Mouse (Mus musculus) forebrain, embryonic 14.5 days (tissue): Measurements from ENCODE around the gene Rptor. TPM values are rescaled to one million over a fixed set of nuclear protein-coding genes. Genes with fewer than 3 reads are reported as not detected.
A peak's percentile ranks its signal among the peaks of the same experiment; 100 is the strongest.

Source experiments
- ATAC-seq: fragments of 200-750 bp; cut with Nextera tagmentation; 2 replicates; pipeline ENCODE4 v1.8.0; 2017; ENCODE audit warnings: mild to moderate bottlenecking, moderate library complexity
- DNase-seq: peaks from one replicate; pipeline ENCODE4 v3.0.0-alpha.2; 2015; ENCODE audit warnings: low spot score
- H3K27ac ChIP-seq: fragments of 300-500 bp; sonication (generic); 2 replicates; pipeline ENCODE4 v1.5.1; 2014; ENCODE audit warnings: low read depth, mild to moderate bottlenecking, control low read depth, low read length, moderate library complexity
- H3K27me3 ChIP-seq: fragments of 300-500 bp; sonication (generic); replicated peaks from 2 replicates; pipeline ENCODE4 v1.6.1; 2014; ENCODE audit warnings: low read length, control low read depth, mixed read lengths; ENCODE audit not compliant: control insufficient read depth, insufficient read depth
- H3K36me3 ChIP-seq: fragments of 300-500 bp; sonication (generic); 2 replicates; pipeline ENCODE4 v1.6.1; 2014; ENCODE audit warnings: low read length, control low read depth; ENCODE audit not compliant: control insufficient read depth, insufficient read depth
- H3K4me1 ChIP-seq: fragments of 300-500 bp; sonication (generic); 2 replicates; pipeline ENCODE4 v1.6.1; 2014; ENCODE audit warnings: antibody characterized with exemption, low read length, control low read depth; ENCODE audit not compliant: control insufficient read depth, insufficient read depth
- H3K4me2 ChIP-seq: fragments of 300-500 bp; sonication (generic); 2 replicates; pipeline ENCODE4 v1.6.1; 2014; ENCODE audit warnings: mild to moderate bottlenecking, control low read depth, low read length
- H3K4me3 ChIP-seq: fragments of 300-500 bp; sonication (generic); 2 replicates; pipeline ENCODE4 v1.5.1; 2014; ENCODE audit warnings: low read depth, low read length, control low read depth
- H3K9ac ChIP-seq: fragments of 300-500 bp; sonication (generic); 2 replicates; pipeline ENCODE4 v1.6.1; 2014; ENCODE audit warnings: mild to moderate bottlenecking, low read length, control low read depth, moderate library complexity
- H3K9me3 ChIP-seq: fragments of 300-500 bp; sonication (generic); replicated peaks from 2 replicates; pipeline ENCODE4 v1.6.1; 2016; ENCODE audit warnings: low read length, control low read depth, mixed read lengths; ENCODE audit not compliant: control insufficient read depth
- WGBS: fragments of 180-500 bp; shearing (Covaris S2); extraction: QIAGEN DNeasy Blood & Tissue Kit; methylation state at CpG from one replicate; pipeline ENCODE4 v1.1.7; 2014; 5-methylcytosine and 5-hydroxymethylcytosine counted together
- polyA plus RNA-seq: library from polyadenylated mRNA; unstranded; fragments of >200 nt; fragmentation: Nextera tagmentation; extraction: Ambion mirVana; gene quantifications from 2 replicates; pipeline ENCODE4 v1.2.1, GENCODE M21; 2014

Gene Rptor
- polyA plus RNA-seq, 1 experiment from 2014 or later = 7.0 TPM

- Histone ChIP-seq H3K4me3 (no peak overlapping the region), H3K4me2 (no peak overlapping the region), H3K27ac (no peak overlapping the region), H3K27me3 (no peaks in the 10 kb centered on the region), H3K36me3 (no peaks in the 10 kb centered on the region), H3K9me3 (no peaks in the 10 kb centered on the region), H3K9ac (no peak overlapping the region), H3K4me1 (peaks cover 9% of the 10 kb centered on the region)
- ATAC-seq = no peak
- no peak for DNase-seq
- 78% methylated on average over 2 of the region's 2 CpGs for WGBS
Measured at GRCm38 (mm10) chr11:119680735-119681134, 78.0 kb downstream of the Rptor start.

GRCm38 (mm10) chr11:119682285-119682684, 79.6 kb downstream of the Rptor start:
- Histone ChIP-seq H3K4me2 (no peak overlapping the region), H3K27ac (no peak overlapping the region), H3K36me3 (no peaks in the 10 kb centered on the region), H3K27me3 (no peaks in the 10 kb centered on the region), H3K4me3 (no peak overlapping the region), H3K9me3 (no peaks in the 10 kb centered on the region), H3K9ac (no peak overlapping the region), H3K4me1 (peaks cover 13% of the 10 kb centered on the region)
- DNase-seq = no peak
- WGBS = 92% methylated on average over 2 of the region's 2 CpGs
- ATAC-seq = no peak

- 74% methylated on average over 2 of the region's 2 CpGs for WGBS
- Histone ChIP-seq H3K9ac (no peak overlapping the region), H3K36me3 (no peaks in the 10 kb centered on the region), H3K4me3 (no peak overlapping the region), H3K27me3 (no peaks in the 10 kb centered on the region), H3K27ac (no peak overlapping the region), H3K9me3 (no peaks in the 10 kb centered on the region), H3K4me2 (no peak overlapping the region), H3K4me1 (peaks cover 13% of the 10 kb centered on the region)
- DNase-seq (no peak), ATAC-seq (no peak)
Measured at GRCm38 (mm10) chr11:119683796-119684195, 81.1 kb downstream of the Rptor start.

GRCm38 (mm10) chr11:119685477-119685876, 82.8 kb downstream of the Rptor start:
- H3K9me3 ChIP-seq = no peaks in the 10 kb centered on the region
- no peak overlapping the region for H3K4me3 ChIP-seq
- H3K27ac ChIP-seq = peak overlapping the region; percentile 17; the same call in 1 of the 2 replicates
- 20% methylated on average over 5 of the region's 5 CpGs for WGBS
- H3K4me1 ChIP-seq = peaks cover 13% of the 10 kb centered on the region
- DNase-seq = peak; percentile 61
- no peak overlapping the region for H3K4me2 ChIP-seq
- H3K36me3 ChIP-seq = no peaks in the 10 kb centered on the region
- H3K27me3 ChIP-seq = no peaks in the 10 kb centered on the region
- H3K9ac ChIP-seq = no peak overlapping the region
- ATAC-seq = no peak

- peaks cover 13% of the 10 kb centered on the region for H3K4me1 ChIP-seq
- 0 out of 2 replicates have a peak, but pooled peaks have one; percentile 46 for ATAC-seq
Measured at GRCm38 (mm10) chr11:119685910-119686659, 83.4 kb downstream of the Rptor start.

GRCm38 (mm10) chr11:119687316-119687715, 84.6 kb downstream of the Rptor start:
- Histone ChIP-seq H3K4me1 (peaks cover 13% of the 10 kb centered on the region), H3K36me3 (no peaks in the 10 kb centered on the region), H3K4me3 (no peak overlapping the region), H3K27ac (0 out of 2 replicates have a peak overlapping the region, but pooled peaks have one; percentile 21), H3K9me3 (no peaks in the 10 kb centered on the region), H3K9ac (no peak overlapping the region), H3K4me2 (no peak overlapping the region), H3K27me3 (no peaks in the 10 kb centered on the region)
- ATAC-seq (no peak), DNase-seq (no peak)
- WGBS = 85% methylated on average over 3 of the region's 3 CpGs

More at GRCm38 (mm10) chr11:119685910-119686659, 83.4 kb downstream of the Rptor start:
- 46% methylated on average over 2 of the region's 2 CpGs for WGBS
- H3K4me3 ChIP-seq = no peak overlapping the region
- H3K27me3 ChIP-seq = no peaks in the 10 kb centered on the region
- peak overlapping the region; percentile 17; the same call in 1 of the 2 replicates for H3K27ac ChIP-seq
- no peak overlapping the region for H3K9ac ChIP-seq
- H3K4me2 ChIP-seq = no peak overlapping the region
- no peaks in the 10 kb centered on the region for H3K36me3 ChIP-seq
- DNase-seq = peak; percentile 43
- H3K9me3 ChIP-seq = no peaks in the 10 kb centered on the region

GRCm38 (mm10) chr11:119687966-119688365, 85.3 kb downstream of the Rptor start:
- H3K9ac ChIP-seq = no peak overlapping the region
- no peaks in the 10 kb centered on the region for H3K36me3 ChIP-seq
- no peak overlapping the region for H3K27ac ChIP-seq
- no peak overlapping the region for H3K4me3 ChIP-seq
- H3K4me2 ChIP-seq = no peak overlapping the region
- H3K27me3 ChIP-seq = no peaks in the 10 kb centered on the region
- ATAC-seq (no peak), DNase-seq (no peak)
- no peaks in the 10 kb centered on the region for H3K9me3 ChIP-seq
- peaks cover 13% of the 10 kb centered on the region for H3K4me1 ChIP-seq

GRCm38 (mm10) chr11:119689936-119690335, 87.2 kb downstream of the Rptor start:
- Histone ChIP-seq H3K4me1 (peaks cover 11% of the 10 kb centered on the region), H3K36me3 (no peaks in the 10 kb centered on the region), H3K9me3 (no peaks in the 10 kb centered on the region), H3K9ac (no peak overlapping the region), H3K4me3 (no peak overlapping the region), H3K27ac (no peak overlapping the region), H3K4me2 (no peak overlapping the region), H3K27me3 (no peaks in the 10 kb centered on the region)
- WGBS = 96% methylated on average over 3 of the region's 3 CpGs
- ATAC-seq (no peak), DNase-seq (no peak)

GRCm38 (mm10) chr11:119692196-119692910, 89.6 kb downstream of the Rptor start:
- Histone ChIP-seq H3K36me3 (no peaks in the 10 kb centered on the region), H3K4me2 (no peak overlapping the region), H3K4me3 (no peak overlapping the region), H3K27me3 (no peaks in the 10 kb centered on the region), H3K9ac (no peak overlapping the region), H3K4me1 (no peaks in the 10 kb centered on the region), H3K27ac (no peak overlapping the region), H3K9me3 (no peaks in the 10 kb centered on the region)
- DNase-seq (no peak), ATAC-seq (no peak)
- 91% methylated on average over 6 of the region's 6 CpGs for WGBS
